Mouse (Mus musculus): ENCODE results near the gene Mup21.
"Not testable (repeated sequence)": the region's sequence is repeated elsewhere in the genome, so short reads cannot be mapped to it uniquely, and the experiment has no call there.

Gene Mup21

DNA sequence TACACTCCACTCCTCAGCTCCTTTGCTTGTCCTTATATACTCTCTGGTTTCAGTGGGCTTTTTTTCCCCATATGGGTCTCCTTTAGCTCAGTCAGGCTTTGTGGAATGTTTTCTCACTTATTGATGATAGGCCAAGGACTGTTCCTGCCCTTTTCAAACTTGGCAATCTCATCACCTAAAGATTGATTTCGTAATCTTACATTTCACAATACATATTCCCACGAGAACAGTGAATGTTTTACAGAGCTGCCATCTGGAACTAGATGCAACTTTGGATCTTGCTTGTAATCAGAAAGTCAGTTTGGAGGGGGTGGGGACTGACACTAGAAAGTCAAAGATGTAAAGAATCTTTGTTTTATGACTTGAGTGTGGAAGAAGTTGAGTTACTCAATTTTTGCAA lies at the start of gene Mup21:
Gene Mup21 (minus strand): TSS at position 53 of the 400 bp plus-strand sequence.
- no peak for DNase-seq

DNA sequence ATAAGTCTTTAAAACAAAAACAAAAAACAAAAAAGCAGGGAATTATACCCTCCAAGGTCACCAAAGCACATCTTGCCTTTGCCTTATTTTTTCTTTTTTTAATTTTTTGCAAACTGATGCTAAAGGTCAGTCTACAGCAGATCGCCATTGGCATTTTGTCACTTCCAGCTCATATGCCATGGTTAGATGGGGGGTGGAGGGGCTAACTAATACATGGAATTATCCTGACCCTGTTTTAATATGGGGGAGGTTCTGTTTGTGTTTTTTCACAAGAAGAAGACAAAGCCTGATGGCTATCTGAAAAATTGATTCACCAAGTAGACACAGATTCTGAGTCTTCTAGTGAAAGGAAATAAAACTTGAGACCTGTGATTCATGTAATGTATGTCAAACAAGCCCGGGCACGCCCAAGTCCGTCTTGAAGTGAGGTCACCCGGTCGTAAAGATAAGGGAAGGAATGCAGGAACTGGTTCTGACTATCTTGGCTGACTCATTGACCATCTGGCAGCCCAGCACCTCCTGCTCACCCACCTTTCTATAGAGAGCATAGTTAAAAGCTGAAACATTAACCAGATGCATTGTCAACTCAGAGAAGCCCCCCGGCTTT lies 49.4 kb upstream of the Mup21 start:
- DNase-seq: no peak

DNA sequence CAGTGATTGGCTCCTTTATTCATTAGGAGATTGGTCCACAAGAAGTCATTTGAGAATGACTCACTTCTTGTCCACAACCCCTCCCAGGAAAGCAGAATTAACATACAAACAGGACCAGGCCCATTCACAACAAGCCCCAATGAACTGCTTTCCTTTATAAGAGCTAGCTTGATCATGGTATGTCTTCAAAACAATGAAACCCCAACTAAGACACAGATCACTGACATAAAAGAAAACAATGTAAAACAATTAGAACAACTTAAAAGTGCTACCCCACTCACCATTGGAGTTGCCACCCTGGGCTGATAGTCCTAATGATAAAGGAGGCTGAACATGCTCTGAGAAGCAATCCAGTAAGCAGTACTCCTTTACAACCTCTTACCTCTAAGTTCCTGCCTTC lies 38.1 kb upstream of the Mup21 start:
- no peak for DNase-seq

DNA sequence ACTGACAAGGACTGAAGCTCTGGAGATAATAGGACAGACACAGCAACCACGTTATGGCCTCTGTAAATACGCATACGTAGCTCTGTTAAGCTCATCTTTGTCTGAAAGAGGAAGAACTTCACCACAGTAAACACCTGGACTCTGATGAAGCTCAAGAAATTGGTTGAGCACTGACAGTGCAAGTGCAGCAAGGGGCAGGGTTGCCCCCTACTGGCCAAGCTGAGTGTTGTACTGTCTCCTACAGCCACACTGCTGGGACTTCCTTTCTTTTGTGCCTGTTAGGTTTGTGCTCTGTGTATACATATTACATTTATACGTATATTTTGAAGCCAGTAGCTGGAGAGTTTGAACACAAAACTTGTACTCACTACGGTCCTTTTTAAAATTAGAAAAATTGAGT lies 26.6 kb upstream of the Mup21 start:
- DNase-seq: no peak

DNA sequence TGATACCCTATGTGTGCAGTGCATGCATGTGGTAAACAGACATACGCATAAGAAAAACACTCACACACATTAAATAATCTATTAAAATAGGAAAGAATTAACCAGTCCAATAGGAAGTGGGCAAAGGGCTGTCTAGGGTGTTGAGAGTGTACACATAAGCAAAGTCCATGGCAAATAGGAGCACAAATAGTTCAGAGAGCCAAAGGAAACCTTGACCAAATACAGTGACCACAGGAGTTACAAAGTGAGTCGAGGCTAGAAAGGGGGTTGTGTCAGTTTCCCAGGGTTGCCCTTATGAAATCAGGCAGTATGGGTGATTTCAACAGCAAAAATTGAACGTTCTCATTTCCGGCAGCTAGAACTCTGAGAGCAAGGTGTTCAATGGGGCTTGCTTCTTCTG lies 23.8 kb upstream of the Mup21 start:
- no peak for DNase-seq

DNA sequence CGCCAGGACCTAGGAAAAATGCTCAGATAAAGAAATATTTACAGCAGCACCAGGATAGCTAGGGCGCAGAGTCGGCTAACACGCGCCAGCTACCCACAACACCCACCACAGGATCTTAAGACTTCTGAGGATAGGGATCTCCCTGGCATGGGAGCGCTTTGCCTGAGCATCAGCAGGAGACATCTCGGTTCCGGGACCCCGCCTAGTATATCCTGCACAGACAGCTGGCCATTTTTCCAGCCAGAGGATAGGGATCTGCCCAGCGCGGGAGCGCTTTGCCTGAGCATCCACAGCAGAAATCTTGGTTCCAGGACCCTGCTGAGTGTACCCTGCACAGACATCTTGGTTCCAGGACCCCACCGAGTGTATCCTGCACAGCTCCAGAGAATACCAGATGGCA lies 17.0 kb upstream of the Mup21 start:
- not testable (repeated sequence) for DNase-seq

DNA sequence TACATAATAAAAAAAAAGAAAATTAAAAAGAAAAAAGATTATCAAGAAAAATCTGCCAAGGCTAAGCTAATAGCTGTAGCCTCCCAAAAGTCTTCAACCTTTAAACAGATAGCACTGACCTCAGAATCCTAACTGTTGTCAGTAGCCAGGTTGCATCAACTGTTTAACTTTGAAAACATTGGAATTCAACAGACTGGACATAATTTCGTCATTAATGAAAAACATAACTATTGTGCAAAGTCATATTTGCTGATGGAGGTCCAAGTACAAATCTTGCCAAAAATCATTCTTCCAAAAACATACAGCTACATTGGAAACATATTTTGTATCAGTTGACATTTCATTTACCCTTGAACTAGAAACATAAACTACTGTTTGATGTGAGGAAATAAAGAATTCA lies 7.7 kb upstream of the Mup21 start:
- DNase-seq: no peak

DNA sequence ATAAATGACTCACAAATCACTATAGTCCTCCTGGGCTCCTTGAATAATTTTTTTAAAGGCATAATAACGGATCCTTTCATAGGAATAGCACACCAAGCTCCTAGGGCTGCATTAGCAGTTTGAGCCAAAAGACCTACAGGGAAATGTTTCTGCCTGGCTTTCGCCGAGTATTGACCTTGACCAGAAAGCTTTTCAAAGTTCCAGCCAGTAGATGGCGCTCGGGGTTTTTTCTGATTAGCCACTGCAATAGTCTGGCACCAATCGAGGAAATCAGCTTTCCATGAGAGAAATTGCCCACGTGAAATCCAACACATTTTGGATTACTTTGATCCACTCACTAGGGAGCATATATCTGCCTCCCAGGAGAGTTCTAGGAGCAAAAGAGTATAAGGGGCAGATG lies 17.0 kb downstream of the Mup21 start:
- peak; percentile 8 for DNase-seq

DNA sequence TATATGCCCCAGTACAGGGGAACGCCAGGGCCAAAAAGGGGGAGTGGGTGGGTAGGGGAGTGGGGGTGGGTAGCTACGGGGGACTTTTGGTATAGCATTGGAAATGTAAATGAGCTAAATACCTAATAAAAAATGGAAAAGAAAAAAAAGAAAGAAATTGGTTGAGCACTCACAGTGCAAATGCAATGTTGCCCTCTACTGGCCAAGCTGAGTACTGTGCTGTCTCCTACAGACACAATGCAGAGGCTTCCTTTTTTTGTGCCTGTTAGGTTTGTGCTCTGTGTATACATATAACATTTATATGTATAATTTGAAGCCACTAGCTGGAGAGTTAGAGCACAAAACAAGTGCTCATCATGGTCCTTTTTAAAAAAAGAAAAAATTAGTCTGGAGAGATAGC lies 47.3 kb downstream of the Mup21 start:
- DNase-seq: not testable (repeated sequence)

Measured in cerebellum, adult 11-12 months (tissue).